Comparison of ENCODE assay signal across 14 mouse cellular contexts in the genomic region with DNA sequence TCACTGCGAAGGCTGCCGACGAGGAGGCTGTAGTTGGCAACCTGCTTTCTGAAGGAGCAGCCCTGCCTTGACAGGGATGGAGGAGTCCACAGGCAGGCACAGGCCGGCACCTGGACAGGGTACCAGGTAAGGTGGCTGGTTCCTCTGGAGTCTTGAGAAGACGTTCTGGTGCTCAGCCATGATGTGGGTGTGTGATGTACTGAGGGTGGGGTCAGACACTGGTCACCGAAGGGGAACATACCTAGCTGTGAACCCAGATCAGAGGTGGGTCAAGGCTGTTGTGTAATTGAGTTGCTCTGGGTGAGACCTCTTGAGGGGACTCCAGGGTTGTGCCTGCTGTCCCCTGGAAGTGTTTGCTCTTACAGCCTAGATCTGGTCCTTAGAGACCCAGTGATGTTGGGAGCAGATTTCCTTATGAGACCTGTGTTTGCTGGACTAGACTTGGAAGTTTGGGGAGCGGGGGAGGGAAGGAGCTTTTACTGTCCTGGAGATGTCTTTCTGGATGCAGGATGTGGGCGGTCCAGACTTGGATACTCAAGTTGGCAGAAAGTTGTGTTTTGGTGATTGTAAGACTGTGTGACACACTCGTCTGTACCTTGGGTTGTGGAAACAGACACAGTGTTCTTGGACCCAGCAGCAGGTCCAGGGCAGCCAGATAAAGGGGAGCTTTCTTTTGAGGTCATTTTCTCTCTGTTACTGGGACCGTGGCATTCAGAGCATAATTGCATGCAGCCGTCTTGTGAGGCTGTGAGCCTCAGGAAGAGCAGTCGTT.
DNase-seq lines count a peak whose midpoint lies in the region; ATAC-seq and TF ChIP-seq lines count a peak whose summit lies in the region.
"Had no signal": no experiment of that assay in that cellular context is flagged by ENCODE, and none has a peak within 500 bp of the region (broad histone marks: within the 10 kb centered on the region; RNA-seq: fewer than 3 reads in every experiment).

No protein-coding gene starts in this region.

- H3K27me3 ChIP-seq in hindbrain, embryonic 10.5 days (ENCODE audit: insufficient read depth, poor library complexity, severe bottlenecking) = peaks cover 26% of the 10 kb centered on the region
- H3K27me3 ChIP-seq in midbrain, embryonic 12.5 days = peaks cover 27% of the 10 kb centered on the region
- H3K27me3 ChIP-seq in kidney, adult 2 months (replicated peaks; ENCODE audit: control insufficient read depth, insufficient read depth, low read length) = no peaks in the 10 kb centered on the region

- 54% methylated on average over 12 of the region's 12 CpGs for whole genome bisulfite sequencing in hindbrain, embryonic 10.5 days
- 54% methylated on average over 12 of the region's 12 CpGs for WGBS in midbrain, embryonic 12.5 days
- 67% methylated on average over 12 of the region's 12 CpGs for WGBS in kidney, adult 2 months

- no peak overlapping the region for H3K27ac ChIP-seq in gastrocnemius, adult 2 months
- peak overlapping the region; percentile 66; the same call in 1 of the 2 replicates for H3K27ac ChIP-seq in hindbrain, embryonic 10.5 days
- no peak overlapping the region; the same call in 1 of the 2 replicates for H3K27ac ChIP-seq in midbrain, embryonic 12.5 days (replicated peaks)
- no peak overlapping the region for H3K27ac ChIP-seq in kidney, adult 2 months (ENCODE audit: insufficient read depth, low read depth, low read length)
- H3K27ac ChIP-seq: embryonic facial prominence, embryonic 13.5 days; macrophage had no signal

- no peak overlapping the region for H3K9ac ChIP-seq in midbrain, embryonic 12.5 days (replicated peaks)
- H3K9ac ChIP-seq: embryonic facial prominence, embryonic 13.5 days had no signal

- H3K4me3 ChIP-seq in gastrocnemius, adult 2 months = no peak overlapping the region
- no peak overlapping the region for H3K4me3 ChIP-seq in hindbrain, embryonic 10.5 days
- H3K4me3 ChIP-seq in midbrain, embryonic 12.5 days = no peak overlapping the region
- no peak overlapping the region for H3K4me3 ChIP-seq in kidney, adult 2 months (ENCODE audit: insufficient read depth, low read depth, low read length)
- H3K4me3 ChIP-seq: embryonic facial prominence, embryonic 13.5 days had no signal

- H3K36me3 ChIP-seq in hindbrain, embryonic 10.5 days = no peaks in the 10 kb centered on the region
- H3K36me3 ChIP-seq in midbrain, embryonic 12.5 days = no peaks in the 10 kb centered on the region
- H3K36me3 ChIP-seq in kidney, adult 2 months (ENCODE audit: control insufficient read depth, insufficient read depth, low read length) = no peaks in the 10 kb centered on the region
- H3K36me3 ChIP-seq: embryonic facial prominence, embryonic 13.5 days had no signal

- peaks cover 54% of the 10 kb centered on the region for H3K4me1 ChIP-seq in hindbrain, embryonic 10.5 days (replicated peaks)
- H3K4me1 ChIP-seq in midbrain, embryonic 12.5 days = peaks cover 48% of the 10 kb centered on the region
- H3K4me1 ChIP-seq in kidney, adult 2 months (ENCODE audit: control insufficient read depth, insufficient read depth, low read length) = no peaks in the 10 kb centered on the region

- peak; percentile 21 for DNase-seq in gastrocnemius, adult 2 months
- DNase-seq in gastrocnemius, postnatal 4 days (ENCODE audit: low spot score in 2 of 2) = no peak
- peak; percentile 35 for DNase-seq in brain, embryonic 14.5 days (ENCODE audit: low read depth)
- DNase-seq in hindbrain, embryonic 10.5 days (ENCODE audit: low spot score) = no peak
- DNase-seq in spleen, postnatal 10 days (ENCODE audit: low spot score in 2 of 2) = no peak
- no peak for DNase-seq in left cerebral cortex, adult 8-10 months (ENCODE audit: low spot score in 2 of 2)
- DNase-seq in kidney, adult 2 months = no peak
- DNase-seq: cerebellum, adult 11 months; kidney, adult 8-10 months; liver; spleen, adult 18-20 months had no signal

- intact Hi-C loops in gastrocnemius, adult 2 months (cut with DNase I) = no loop called here

- peak overlapping the region; percentile 44 for H3K4me2 ChIP-seq in midbrain, embryonic 12.5 days (replicated peaks)

- no peak for TF ChIP-seq CTCF in gastrocnemius, adult 2 months (IDR thresholded peaks at IDR 0.05)
- TF ChIP-seq CTCF in brain, embryonic 14.5 days (IDR thresholded peaks at IDR 0.05; ENCODE audit: borderline replicate concordance, extremely low read depth, insufficient read depth, insufficient read length) = no peak
- no peak for TF ChIP-seq CTCF in kidney, adult 2 months (conservative IDR thresholded peaks at IDR 0.05; ENCODE audit: insufficient read depth, insufficient read length, low read depth, low read length)

- peak; percentile 38; the same call in 1 of the 2 replicates for ATAC-seq in midbrain, embryonic 12.5 days (ENCODE audit: low FRiP score, low read depth)

- no peak for TF ChIP-seq POLR2A in brain, embryonic 14.5 days (IDR thresholded peaks at IDR 0.05; ENCODE audit: borderline replicate concordance, extremely low read depth, insufficient read depth, insufficient read length, poor library complexity, severe bottlenecking)
- no peak for TF ChIP-seq POLR2A in kidney, adult 2 months (IDR thresholded peaks at IDR 0.05; ENCODE audit: low read depth, low read length)

- no peaks in the 10 kb centered on the region for H3K9me3 ChIP-seq in hindbrain, embryonic 10.5 days
- no peaks in the 10 kb centered on the region for H3K9me3 ChIP-seq in midbrain, embryonic 12.5 days
- H3K9me3 ChIP-seq: embryonic facial prominence, embryonic 13.5 days had no signal

Comparison
In these comparisons a context has a peak if more than half of its experiments do, and no peak if none do; other contexts are left out.
1. DNase-seq: peak in gastrocnemius, adult 2 months (single experiment) and brain, embryonic 14.5 days (single experiment); none in gastrocnemius, postnatal 4 days (0 of 2), hindbrain, embryonic 10.5 days (single experiment), spleen, postnatal 10 days (0 of 2), left cerebral cortex, adult 8-10 months (0 of 2) and kidney, adult 2 months (single experiment).